Mouse (Mus musculus) midbrain, embryonic 14.5 days (tissue): ENCODE data around the gene Rsc1a1. TPM values are rescaled to one million over a fixed set of nuclear protein-coding genes. Genes with fewer than 3 reads are reported as not detected.

ENCODE experiments used
- ATAC-seq: fragments of 200-750 bp; cut with Nextera tagmentation; 2 replicates; pipeline ENCODE4 v1.8.0; 2017; ENCODE audit warnings: moderate number of reproducible peaks, moderate library complexity; ENCODE audit not compliant: low FRiP score, low TSS enrichment
- DNase-seq: peaks from one replicate; pipeline ENCODE4 v3.0.0-alpha.2; 2015
- H3K27ac ChIP-seq: fragments of 300-500 bp; sonication (generic); replicated peaks from 2 replicates; pipeline ENCODE4 v1.5.1; 2014; ENCODE audit warnings: mild to moderate bottlenecking, low read depth, low read length, moderate library complexity
- H3K27me3 ChIP-seq: fragments of 300-500 bp; sonication (generic); 2 replicates; pipeline ENCODE4 v1.6.1; 2014; ENCODE audit warnings: low read length, control low read depth, mixed read lengths; ENCODE audit not compliant: control insufficient read depth, insufficient read depth
- H3K36me3 ChIP-seq: fragments of 300-500 bp; sonication (generic); 2 replicates; pipeline ENCODE4 v1.6.1; 2014; ENCODE audit warnings: low read length, control low read depth; ENCODE audit not compliant: control insufficient read depth, insufficient read depth
- H3K4me1 ChIP-seq: fragments of 300-500 bp; sonication (generic); 2 replicates; pipeline ENCODE4 v1.6.1; 2014; ENCODE audit warnings: mild to moderate bottlenecking, antibody characterized with exemption, low read length, control low read depth; ENCODE audit not compliant: control insufficient read depth, insufficient read depth
- H3K4me2 ChIP-seq: fragments of 300-500 bp; sonication (generic); 2 replicates; pipeline ENCODE4 v1.6.1; 2014; ENCODE audit warnings: mild to moderate bottlenecking, low read length, moderate library complexity
- H3K4me3 ChIP-seq: fragments of 300-500 bp; sonication (generic); replicated peaks from 2 replicates; pipeline ENCODE4 v1.5.1; 2014; ENCODE audit warnings: low read depth, low read length
- H3K9ac ChIP-seq: fragments of 300-500 bp; sonication (generic); replicated peaks from 2 replicates; pipeline ENCODE4 v1.6.1; 2014; ENCODE audit warnings: mild to moderate bottlenecking, low read length, moderate library complexity
- H3K9me3 ChIP-seq: fragments of 300-500 bp; sonication (generic); 2 replicates; pipeline ENCODE4 v1.6.1; 2016; ENCODE audit warnings: low read length, control low read depth, mixed read lengths; ENCODE audit not compliant: control insufficient read depth
- WGBS: fragments of 180-500 bp; shearing (Covaris S2); extraction: QIAGEN DNeasy Blood & Tissue Kit; methylation state at CpG from one replicate; pipeline ENCODE4 v1.1.7; 2014; 5-methylcytosine and 5-hydroxymethylcytosine counted together
- polyA plus RNA-seq: library from polyadenylated mRNA; unstranded; fragments of >200 nt; fragmentation: Nextera tagmentation; extraction: Ambion mirVana; gene quantifications from 2 replicates; pipeline ENCODE4 v1.2.1, GENCODE M21; 2014

Rsc1a1 gene
- not detected in 2 replicates for polyA plus RNA-seq

GRCm38 (mm10) chr4:141685499-141685898 lies at the start of gene Rsc1a1:
Gene Rsc1a1 (minus strand): TSS chr4:141685599.
- H3K4me2 ChIP-seq = no peak within 1 kb of the TSS
- no peak for ATAC-seq
- no peak within 1 kb of the TSS for H3K27ac ChIP-seq
- no peak within 1 kb of the TSS for H3K9ac ChIP-seq
- DNase-seq = no peak
- no peaks in the 10 kb centered on the region for H3K27me3 ChIP-seq
- WGBS = 95% methylated on average over 6 of the region's 6 CpGs
- no peaks in the 10 kb centered on the region for H3K9me3 ChIP-seq
- no peak within 1 kb of the TSS for H3K4me3 ChIP-seq
- no peaks in the 10 kb centered on the region for H3K4me1 ChIP-seq
- peaks cover 64% of the 10 kb centered on the region for H3K36me3 ChIP-seq

GRCm38 (mm10) chr4:141735206-141735560 lies 49.8 kb upstream of the Rsc1a1 start:
- Histone ChIP-seq H3K27me3 (no peaks in the 10 kb centered on the region), H3K4me2 (peak overlapping the region; percentile 70), H3K27ac (0 out of 2 replicates have a peak overlapping the region, but pooled peaks have one; percentile 38), H3K36me3 (no peaks in the 10 kb centered on the region), H3K4me3 (peak overlapping the region; percentile 32), H3K4me1 (0 out of 2 replicates have a peak, but pooled peaks cover 4% of the 10 kb centered on the region), H3K9me3 (no peaks in the 10 kb centered on the region), H3K9ac (peak overlapping the region; percentile 36; the same call in 1 of the 2 replicates)
- 21% methylated on average over 9 of the region's 9 CpGs for WGBS
- no peak for ATAC-seq
- no peak for DNase-seq

- peak overlapping the region; percentile 32 for H3K4me3 ChIP-seq
- WGBS = 6% methylated on average over 24 of the region's 24 CpGs
- H3K9ac ChIP-seq = peak overlapping the region; percentile 36; the same call in 1 of the 2 replicates
- H3K4me2 ChIP-seq = peak overlapping the region; percentile 70
- ATAC-seq (peak; percentile 89), DNase-seq (peak; percentile 96)
- H3K27me3 ChIP-seq = no peaks in the 10 kb centered on the region
- no peaks in the 10 kb centered on the region for H3K9me3 ChIP-seq
- 0 out of 2 replicates have a peak overlapping the region, but pooled peaks have one; percentile 38 for H3K27ac ChIP-seq
- H3K4me1 ChIP-seq = 0 out of 2 replicates have a peak, but pooled peaks cover 4% of the 10 kb centered on the region
- H3K36me3 ChIP-seq = no peaks in the 10 kb centered on the region
These were observed 49.2 kb upstream of the Rsc1a1 start for GRCm38 (mm10) chr4:141734446-141735205.

GRCm38 (mm10) chr4:141731766-141732165 lies 46.4 kb upstream of the Rsc1a1 start:
- Histone ChIP-seq H3K4me1 (0 out of 2 replicates have a peak, but pooled peaks cover 4% of the 10 kb centered on the region), H3K9me3 (no peaks in the 10 kb centered on the region), H3K4me3 (no peak overlapping the region), H3K4me2 (no peak overlapping the region), H3K27me3 (no peaks in the 10 kb centered on the region), H3K36me3 (no peaks in the 10 kb centered on the region), H3K27ac (no peak overlapping the region), H3K9ac (no peak overlapping the region)
- 86% methylated on average over 5 of the region's 5 CpGs for WGBS
- ATAC-seq (no peak), DNase-seq (no peak)

- no peak overlapping the region for H3K9ac ChIP-seq
- 86% methylated on average over 13 of the region's 13 CpGs for WGBS
These were observed 45.0 kb upstream of the Rsc1a1 start for GRCm38 (mm10) chr4:141730401-141730800.

GRCm38 (mm10) chr4:141729266-141729665 lies 43.9 kb upstream of the Rsc1a1 start:
- 0 out of 2 replicates have a peak, but pooled peaks cover under 1% of the 10 kb centered on the region for H3K4me1 ChIP-seq
- H3K9ac ChIP-seq = no peak overlapping the region
- no peak overlapping the region for H3K4me3 ChIP-seq
- ATAC-seq = no peak
- H3K36me3 ChIP-seq = no peaks in the 10 kb centered on the region
- no peaks in the 10 kb centered on the region for H3K27me3 ChIP-seq
- no peak overlapping the region for H3K27ac ChIP-seq
- DNase-seq = no peak
- no peaks in the 10 kb centered on the region for H3K9me3 ChIP-seq
- 79% methylated on average over 3 of the region's 3 CpGs for WGBS
- no peak overlapping the region for H3K4me2 ChIP-seq

More at GRCm38 (mm10) chr4:141730401-141730800, 45.0 kb upstream of the Rsc1a1 start:
- Histone ChIP-seq H3K27ac (no peak overlapping the region), H3K9me3 (no peaks in the 10 kb centered on the region), H3K27me3 (no peaks in the 10 kb centered on the region), H3K4me2 (no peak overlapping the region), H3K4me3 (no peak overlapping the region), H3K36me3 (no peaks in the 10 kb centered on the region), H3K4me1 (0 out of 2 replicates have a peak, but pooled peaks cover 4% of the 10 kb centered on the region)
- ATAC-seq (no peak), DNase-seq (no peak)

- Histone ChIP-seq H3K27ac (no peak overlapping the region), H3K27me3 (no peaks in the 10 kb centered on the region), H3K36me3 (no peaks in the 10 kb centered on the region), H3K9me3 (no peaks in the 10 kb centered on the region), H3K9ac (no peak overlapping the region), H3K4me2 (no peak overlapping the region), H3K4me1 (peaks cover 13% of the 10 kb centered on the region), H3K4me3 (no peak overlapping the region)
- DNase-seq (no peak), ATAC-seq (no peak)
- WGBS = 70% methylated on average over 3 of the region's 3 CpGs
These were observed 40.3 kb upstream of the Rsc1a1 start for GRCm38 (mm10) chr4:141725738-141726137.

GRCm38 (mm10) chr4:141725277-141725676 lies 39.9 kb upstream of the Rsc1a1 start:
- Histone ChIP-seq H3K27ac (no peak overlapping the region), H3K4me2 (no peak overlapping the region), H3K9me3 (no peaks in the 10 kb centered on the region), H3K4me1 (peaks cover 13% of the 10 kb centered on the region), H3K9ac (no peak overlapping the region), H3K27me3 (no peaks in the 10 kb centered on the region), H3K4me3 (no peak overlapping the region), H3K36me3 (no peaks in the 10 kb centered on the region)
- no peak for DNase-seq
- 82% methylated on average over 5 of the region's 5 CpGs for WGBS
- no peak for ATAC-seq

- H3K9me3 ChIP-seq = no peaks in the 10 kb centered on the region
- no peak for ATAC-seq
- no peak overlapping the region for H3K4me3 ChIP-seq
- no peak for DNase-seq
- H3K27me3 ChIP-seq = no peaks in the 10 kb centered on the region
- H3K9ac ChIP-seq = no peak overlapping the region
- 64% methylated on average over 11 of the region's 11 CpGs for WGBS
- no peaks in the 10 kb centered on the region for H3K36me3 ChIP-seq
- H3K4me2 ChIP-seq = no peak overlapping the region
- H3K27ac ChIP-seq = no peak overlapping the region
- peaks cover 13% of the 10 kb centered on the region for H3K4me1 ChIP-seq
These were observed 39.2 kb upstream of the Rsc1a1 start for GRCm38 (mm10) chr4:141724594-141724993.
